Mouse (Mus musculus): ENCODE measurements around the gene Actr6. TPM values are rescaled to one million over a fixed set of nuclear protein-coding genes. Genes with fewer than 3 reads are reported as not detected.

Actr6 gene
- polyA plus RNA-seq, 1 experiment from 2014 or later = 41.3 TPM

DNA sequence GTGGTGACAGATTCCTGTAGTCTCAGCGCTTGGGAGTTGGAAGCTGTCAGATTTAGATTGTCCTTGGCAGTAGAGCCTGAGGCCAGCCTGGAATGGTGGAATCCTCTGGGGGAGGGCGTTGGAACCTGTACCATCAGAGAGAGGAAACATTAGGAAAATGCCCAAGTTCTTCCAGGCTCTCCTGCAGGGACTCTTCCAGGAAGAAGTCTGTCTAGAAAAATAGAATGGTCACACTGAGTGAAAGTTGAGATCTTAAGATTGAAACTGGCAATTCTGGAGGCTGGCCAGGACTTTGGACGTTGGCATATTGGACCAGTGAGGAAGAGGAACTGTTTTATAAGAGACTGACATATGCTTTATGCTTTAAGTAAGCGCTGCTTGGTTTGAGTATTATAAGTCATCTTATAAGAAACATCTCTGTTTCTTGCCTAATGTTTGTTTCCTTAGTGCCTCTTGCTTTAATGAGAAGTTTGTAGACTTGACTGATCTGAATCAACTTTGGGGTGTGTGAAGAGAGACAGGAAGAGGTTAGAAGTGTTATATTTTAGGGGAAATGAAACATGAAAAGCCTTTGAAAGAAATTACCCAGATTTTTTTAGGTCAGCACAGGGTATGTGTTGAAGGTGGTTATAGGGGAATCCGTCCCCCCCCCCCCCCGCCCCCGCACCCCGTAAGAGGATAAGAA, 15.3 kb upstream of the Actr6 start:
- H3K27ac ChIP-seq (replicated peaks) = no peak overlapping the region
- DNase-seq (ENCODE audit: low spot score) = no peak
- peaks cover 18% of the 10 kb centered on the region for H3K4me1 ChIP-seq
- no peaks in the 10 kb centered on the region for H3K27me3 ChIP-seq (ENCODE audit: low read depth, poor library complexity, severe bottlenecking)
- no peak overlapping the region for H3K4me3 ChIP-seq
- 94% methylated on average over 8 of the region's 8 CpGs for WGBS
- no peaks in the 10 kb centered on the region for H3K36me3 ChIP-seq
- no peaks in the 10 kb centered on the region for H3K9me3 ChIP-seq (replicated peaks)

DNA sequence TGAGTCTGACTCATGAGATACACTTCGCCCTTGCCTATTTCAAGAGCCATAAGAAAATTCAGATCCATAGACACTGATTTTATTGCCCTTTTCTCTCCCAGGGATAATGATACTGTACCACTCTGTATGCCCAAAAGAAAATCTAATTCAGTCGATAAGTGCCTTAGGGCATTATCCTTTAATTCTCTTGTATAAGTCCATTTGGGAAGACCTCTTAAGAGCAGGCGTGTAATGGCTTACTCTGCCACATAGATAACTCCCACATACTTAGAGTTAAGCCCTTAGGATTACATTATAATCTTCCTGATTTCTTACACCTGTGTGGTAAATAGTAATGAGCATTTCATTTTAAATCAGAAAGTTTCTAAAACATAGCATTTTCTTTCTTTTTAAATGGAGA, 14.5 kb upstream of the Actr6 start:
- H3K36me3 ChIP-seq = no peaks in the 10 kb centered on the region
- 86% methylated on average over 3 of the region's 3 CpGs for WGBS

DNA sequence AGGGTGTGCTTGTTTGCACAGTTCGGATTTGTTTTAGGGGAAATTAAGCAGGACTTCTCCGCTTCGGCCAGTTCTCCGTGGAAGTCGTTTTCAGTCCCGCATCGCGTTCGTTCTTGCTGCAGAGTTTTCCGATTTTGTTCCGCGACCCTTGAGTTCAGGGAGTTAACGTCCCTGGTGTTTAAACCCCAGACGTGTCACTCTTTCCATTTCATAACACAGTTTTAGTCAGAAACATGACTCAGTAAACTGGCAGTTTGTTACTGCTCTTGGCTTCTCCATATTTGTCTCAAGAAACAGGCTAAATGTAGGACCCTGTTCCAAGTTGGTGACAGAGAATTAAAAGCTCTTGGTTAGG, 13.5 kb upstream of the Actr6 start:
- Histone ChIP-seq H3K4me3 (peak overlapping the region; percentile 92), H3K27ac (replicated peaks) (peak overlapping the region; percentile 97), H3K9me3 (replicated peaks) (no peaks in the 10 kb centered on the region), H3K4me1 (peaks cover 18% of the 10 kb centered on the region), H3K27me3 (ENCODE audit: low read depth, poor library complexity, severe bottlenecking) (no peaks in the 10 kb centered on the region), H3K36me3 (no peaks in the 10 kb centered on the region)
- WGBS = under 1% methylated on average over 14 of the region's 14 CpGs
- no peak for DNase-seq (ENCODE audit: low spot score)

More for the DNA sequence above, 14.5 kb upstream of the Actr6 start:
- H3K27me3 ChIP-seq (ENCODE audit: low read depth, poor library complexity, severe bottlenecking) = no peaks in the 10 kb centered on the region
- H3K27ac ChIP-seq (replicated peaks) = no peak overlapping the region
- peaks cover 18% of the 10 kb centered on the region for H3K4me1 ChIP-seq
- no peak overlapping the region for H3K4me3 ChIP-seq
- DNase-seq (ENCODE audit: low spot score) = no peak
- H3K9me3 ChIP-seq (replicated peaks) = no peaks in the 10 kb centered on the region

DNA sequence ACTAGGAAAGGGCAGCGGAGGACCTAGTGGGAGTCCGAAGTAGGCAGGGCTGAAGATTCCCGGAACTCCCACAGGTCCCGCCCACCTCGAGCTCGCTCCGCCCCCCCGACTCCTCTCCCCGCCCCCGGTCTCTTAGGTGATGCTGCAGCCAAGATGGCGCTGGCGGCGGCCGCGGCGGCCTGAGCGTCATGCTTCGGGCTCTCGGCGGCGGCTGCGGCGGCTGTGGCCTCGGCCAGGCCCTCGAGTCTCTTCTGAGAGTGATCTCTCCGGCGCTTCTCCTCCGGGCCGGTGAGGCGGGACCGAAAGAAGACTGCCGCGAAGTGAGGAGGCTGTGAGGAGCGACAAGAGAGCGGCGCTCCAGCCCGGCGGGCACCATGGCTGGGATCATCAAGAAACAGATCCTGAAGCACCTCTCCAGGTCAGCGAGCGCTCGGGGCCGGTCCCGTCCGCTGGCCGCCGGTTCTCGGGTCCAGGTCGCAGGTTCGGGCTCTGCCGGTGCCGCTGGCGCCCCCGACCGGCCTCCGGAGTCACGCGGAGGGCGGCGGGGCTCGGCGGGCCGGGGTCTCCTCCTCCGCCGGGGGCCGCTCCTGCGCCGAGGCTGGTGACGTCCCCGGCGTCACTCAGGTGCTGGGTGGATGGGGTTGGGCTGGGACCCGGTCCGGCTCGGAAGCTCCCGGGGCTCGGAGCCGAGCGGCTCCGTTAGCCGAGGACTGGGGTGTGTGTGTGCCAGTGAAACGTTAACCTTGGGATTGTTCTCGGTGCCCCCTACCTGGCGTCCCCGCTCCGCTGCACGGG, 13.0 kb upstream of the Actr6 start, which contains the start of gene Uhrf1bp1l:
Gene Uhrf1bp1l (plus strand): TSS at position 121 of the 795 bp plus-strand sequence.
- under 1% methylated on average over 83 of the region's 85 CpGs for WGBS
- peak within 1 kb of the TSS; percentile 92 for H3K4me3 ChIP-seq
- peak; percentile 94 for DNase-seq (ENCODE audit: low spot score)
- H3K36me3 ChIP-seq = no peaks in the 10 kb centered on the region
- H3K9me3 ChIP-seq (replicated peaks) = no peaks in the 10 kb centered on the region
- peaks cover 18% of the 10 kb centered on the region for H3K4me1 ChIP-seq
- peak within 1 kb of the TSS; percentile 97 for H3K27ac ChIP-seq (replicated peaks)
- H3K27me3 ChIP-seq (ENCODE audit: low read depth, poor library complexity, severe bottlenecking) = no peaks in the 10 kb centered on the region

DNA sequence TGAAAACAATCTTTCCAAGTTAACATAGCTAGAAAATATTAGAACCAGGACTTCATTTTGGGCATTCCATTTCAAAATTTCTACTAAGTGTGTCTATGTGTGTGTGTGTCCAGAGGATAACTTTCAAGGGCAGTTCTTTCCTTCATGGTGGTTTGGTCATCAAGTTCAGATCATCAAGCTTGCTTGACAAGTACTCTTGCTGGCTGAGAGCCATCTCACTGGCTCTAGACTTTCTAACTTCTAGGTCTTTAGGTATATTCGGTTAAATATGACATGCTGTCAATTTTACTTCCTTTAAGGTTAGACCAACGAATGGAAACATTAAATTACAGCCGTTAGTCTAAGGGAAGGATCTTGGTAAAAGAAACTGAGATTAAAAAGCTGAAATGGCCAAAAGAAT, 12.2 kb upstream of the Actr6 start:
- no peak overlapping the region for H3K27ac ChIP-seq (replicated peaks)
- DNase-seq (ENCODE audit: low spot score) = no peak
- H3K9me3 ChIP-seq (replicated peaks) = no peaks in the 10 kb centered on the region
- WGBS = 40% methylated on average over 3 of the region's 3 CpGs
- peak overlapping the region; percentile 92 for H3K4me3 ChIP-seq
- H3K36me3 ChIP-seq = no peaks in the 10 kb centered on the region
- H3K27me3 ChIP-seq (ENCODE audit: low read depth, poor library complexity, severe bottlenecking) = no peaks in the 10 kb centered on the region
- peaks cover 22% of the 10 kb centered on the region for H3K4me1 ChIP-seq

DNA sequence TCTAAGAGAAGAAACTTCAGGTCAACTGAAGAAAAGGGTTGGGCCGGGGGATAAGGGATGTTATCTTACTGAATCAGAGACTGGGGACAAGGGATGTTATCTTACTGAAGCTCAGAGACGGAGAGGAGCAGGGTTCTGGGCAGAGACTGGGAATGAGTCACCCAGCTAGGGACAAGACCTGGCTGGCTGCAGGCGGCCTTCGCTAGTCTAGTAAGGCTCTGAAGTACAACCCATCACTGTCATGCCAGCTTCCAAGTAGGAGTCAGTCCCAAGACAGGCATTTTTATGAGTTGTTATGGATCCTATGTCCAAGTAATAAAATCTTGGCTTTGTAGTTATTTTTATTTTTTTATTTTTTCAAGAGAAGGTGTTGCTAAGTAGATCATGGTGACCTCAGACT, 11.2 kb upstream of the Actr6 start:
- H3K4me3 ChIP-seq = no peak overlapping the region
- DNase-seq (ENCODE audit: low spot score) = no peak
- H3K27me3 ChIP-seq (ENCODE audit: low read depth, poor library complexity, severe bottlenecking) = no peaks in the 10 kb centered on the region
- H3K36me3 ChIP-seq = no peaks in the 10 kb centered on the region
- H3K9me3 ChIP-seq (replicated peaks) = no peaks in the 10 kb centered on the region
- H3K4me1 ChIP-seq = peaks cover 22% of the 10 kb centered on the region
- no peak overlapping the region for H3K27ac ChIP-seq (replicated peaks)
- 91% methylated on average over 4 of the region's 4 CpGs for WGBS

DNA sequence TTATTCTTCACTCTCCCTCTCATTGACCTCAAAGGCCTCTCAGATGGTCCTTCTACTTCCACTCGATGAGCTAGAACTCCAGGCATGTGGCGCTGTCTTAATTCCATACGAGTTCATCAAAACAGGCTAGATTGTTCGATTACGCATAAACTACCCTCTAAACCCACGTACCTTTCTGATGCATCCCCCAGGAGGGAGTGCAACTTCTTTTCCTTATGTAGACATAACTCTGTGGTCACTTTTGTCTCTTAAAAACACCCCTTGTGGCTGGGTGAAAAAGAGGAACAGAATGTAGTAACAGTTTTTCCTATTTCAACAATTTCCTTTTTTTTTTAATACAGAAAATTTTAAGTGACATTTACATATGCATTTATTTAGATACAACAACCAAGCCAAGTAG, 8.9 kb upstream of the Actr6 start:
- peaks cover 11% of the 10 kb centered on the region for H3K4me1 ChIP-seq
- 77% methylated on average over 6 of the region's 6 CpGs for WGBS
- H3K27me3 ChIP-seq (ENCODE audit: low read depth, poor library complexity, severe bottlenecking) = no peaks in the 10 kb centered on the region
- H3K9me3 ChIP-seq (replicated peaks) = no peaks in the 10 kb centered on the region
- no peak overlapping the region for H3K27ac ChIP-seq (replicated peaks)
- no peak for DNase-seq (ENCODE audit: low spot score)
- H3K36me3 ChIP-seq = no peaks in the 10 kb centered on the region
- no peak overlapping the region for H3K4me3 ChIP-seq

DNA sequence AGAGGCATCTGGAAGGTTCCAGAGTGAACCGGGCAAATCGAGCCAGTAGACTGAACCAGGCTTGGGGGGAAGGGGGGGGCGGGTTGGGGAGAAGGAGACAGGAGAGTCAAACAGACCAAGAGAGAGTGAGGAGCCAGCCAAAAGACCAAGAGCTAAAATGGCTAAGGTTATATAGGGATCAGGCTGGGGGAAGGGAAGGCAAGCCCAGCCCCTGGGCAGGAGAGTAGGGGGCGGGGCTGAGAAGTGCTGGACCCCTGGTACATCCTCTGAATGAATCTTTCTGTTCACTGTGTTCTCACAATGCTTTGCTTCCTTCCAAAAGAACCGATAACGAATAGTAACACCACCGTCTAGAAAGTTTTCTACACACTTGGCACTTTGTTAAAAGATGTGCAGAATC, 7.6 kb upstream of the Actr6 start:
- Histone ChIP-seq H3K4me1 (peaks cover 8% of the 10 kb centered on the region; the same call in 1 of the 2 replicates), H3K4me3 (no peak overlapping the region), H3K27me3 (ENCODE audit: low read depth, poor library complexity, severe bottlenecking) (no peaks in the 10 kb centered on the region), H3K9me3 (replicated peaks) (no peaks in the 10 kb centered on the region), H3K27ac (replicated peaks) (no peak overlapping the region), H3K36me3 (no peaks in the 10 kb centered on the region)
- DNase-seq (ENCODE audit: low spot score) = no peak
- 65% methylated on average over 7 of the region's 7 CpGs for WGBS

DNA sequence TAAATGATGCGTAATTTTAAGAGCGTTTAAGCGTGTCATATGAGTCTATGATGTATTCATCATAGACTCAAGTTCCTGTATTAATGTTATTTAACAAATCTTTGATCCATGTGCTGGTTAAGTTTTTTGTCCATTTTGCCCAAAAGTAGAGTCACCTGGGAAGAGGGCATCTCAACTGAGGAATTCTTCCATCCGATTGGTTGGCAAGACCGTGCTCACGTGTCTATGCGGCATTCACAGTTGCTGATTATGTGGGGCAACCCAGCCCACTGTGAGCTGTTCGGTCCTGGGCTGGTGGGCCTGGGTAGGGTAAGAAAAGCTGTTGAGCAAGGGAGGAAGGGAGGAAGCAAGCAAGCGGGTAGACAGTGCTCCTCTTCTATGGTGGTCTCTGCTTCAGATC, 6.3 kb upstream of the Actr6 start:
- DNase-seq (ENCODE audit: low spot score) = no peak

DNA sequence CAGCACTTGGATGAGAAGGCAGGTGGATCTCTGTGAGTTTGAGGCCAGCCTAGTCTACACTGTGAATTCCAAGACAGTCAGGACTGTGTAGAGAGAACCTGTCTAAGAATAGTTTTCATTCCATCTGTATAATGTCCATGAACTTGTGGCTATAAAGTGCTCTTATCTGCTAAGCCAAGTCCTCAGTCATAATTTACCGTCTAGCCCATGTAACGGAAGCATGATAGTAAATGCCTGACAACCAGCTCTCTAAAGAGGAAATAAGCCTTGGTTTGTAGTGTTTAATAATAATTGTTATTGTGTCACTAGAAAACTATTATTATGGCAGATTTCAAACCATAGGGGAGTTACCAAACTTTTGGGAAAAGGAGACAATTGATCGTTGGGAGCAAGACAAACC, 5.8 kb upstream of the Actr6 start:
- no peak for DNase-seq (ENCODE audit: low spot score)
- peaks cover 4% of the 10 kb centered on the region for H3K4me1 ChIP-seq
- H3K9me3 ChIP-seq (replicated peaks) = no peaks in the 10 kb centered on the region
- 98% methylated on average over 3 of the region's 3 CpGs for WGBS
- no peak overlapping the region for H3K27ac ChIP-seq (replicated peaks)
- H3K4me3 ChIP-seq = no peak overlapping the region
- no peaks in the 10 kb centered on the region for H3K36me3 ChIP-seq
- H3K27me3 ChIP-seq (ENCODE audit: low read depth, poor library complexity, severe bottlenecking) = no peaks in the 10 kb centered on the region

More for the DNA sequence above, 6.3 kb upstream of the Actr6 start:
- no peaks in the 10 kb centered on the region for H3K9me3 ChIP-seq (replicated peaks)
- no peaks in the 10 kb centered on the region for H3K27me3 ChIP-seq (ENCODE audit: low read depth, poor library complexity, severe bottlenecking)
- H3K4me1 ChIP-seq = 0 out of 2 replicates have a peak, but pooled peaks cover 3% of the 10 kb centered on the region
- 94% methylated on average over 9 of the region's 9 CpGs for WGBS
- no peaks in the 10 kb centered on the region for H3K36me3 ChIP-seq
- H3K27ac ChIP-seq (replicated peaks) = no peak overlapping the region
- no peak overlapping the region for H3K4me3 ChIP-seq

DNA sequence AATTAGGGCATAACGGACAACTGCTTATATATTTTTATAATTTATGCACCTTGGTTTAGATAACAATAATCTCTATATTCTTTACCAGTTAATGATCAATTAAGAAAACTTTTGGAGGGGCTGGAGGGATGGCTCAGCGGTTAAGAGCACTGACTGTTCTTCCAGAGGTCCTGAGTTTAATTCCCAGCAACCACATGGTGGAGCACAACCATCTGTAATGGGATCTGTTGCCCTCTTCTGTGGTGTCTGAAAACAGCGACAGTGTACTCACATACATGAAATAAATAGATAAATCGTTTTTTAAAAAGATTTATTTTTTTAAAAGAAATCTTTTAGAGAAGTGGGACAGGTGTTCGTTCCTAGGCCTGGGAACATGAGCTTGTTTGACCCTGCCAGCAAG, 5.0 kb upstream of the Actr6 start:
- no peak for DNase-seq (ENCODE audit: low spot score)
- Histone ChIP-seq H3K27me3 (ENCODE audit: low read depth, poor library complexity, severe bottlenecking) (no peaks in the 10 kb centered on the region), H3K9me3 (replicated peaks) (no peaks in the 10 kb centered on the region), H3K4me1 (peaks cover 8% of the 10 kb centered on the region), H3K36me3 (no peaks in the 10 kb centered on the region), H3K27ac (replicated peaks) (no peak overlapping the region), H3K4me3 (no peak overlapping the region)
- 55% methylated on average over 5 of the region's 5 CpGs for WGBS

DNA sequence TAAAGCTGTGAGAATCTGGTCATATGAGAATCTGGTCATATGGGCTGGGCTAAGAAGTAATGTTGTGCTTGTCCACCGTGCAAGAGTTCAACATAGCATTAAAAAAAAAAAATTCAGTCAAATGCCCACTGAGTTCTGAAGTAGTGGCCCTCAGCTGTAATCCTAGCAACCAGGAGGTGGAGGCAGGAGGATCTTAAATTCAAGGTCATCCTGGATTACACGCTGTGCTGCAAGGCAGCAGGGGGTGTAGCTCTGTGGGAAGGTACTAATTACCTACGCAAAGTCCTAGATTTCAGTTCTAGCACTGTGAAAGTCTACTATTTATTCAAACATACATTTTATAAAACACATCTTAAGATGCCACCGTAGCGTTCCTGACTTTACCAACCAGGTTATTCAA, 754 bp downstream of the Actr6 start:
- Histone ChIP-seq H3K4me3 (peak overlapping the region; percentile 68), H3K9me3 (replicated peaks) (no peaks in the 10 kb centered on the region), H3K27me3 (ENCODE audit: low read depth, poor library complexity, severe bottlenecking) (no peaks in the 10 kb centered on the region), H3K27ac (replicated peaks) (peak overlapping the region; percentile 77; the same call in 1 of the 2 replicates), H3K36me3 (peaks cover 19% of the 10 kb centered on the region), H3K4me1 (peaks cover 21% of the 10 kb centered on the region)
- WGBS = 17% methylated on average over 5 of the region's 5 CpGs
- DNase-seq (ENCODE audit: low spot score) = no peak

DNA sequence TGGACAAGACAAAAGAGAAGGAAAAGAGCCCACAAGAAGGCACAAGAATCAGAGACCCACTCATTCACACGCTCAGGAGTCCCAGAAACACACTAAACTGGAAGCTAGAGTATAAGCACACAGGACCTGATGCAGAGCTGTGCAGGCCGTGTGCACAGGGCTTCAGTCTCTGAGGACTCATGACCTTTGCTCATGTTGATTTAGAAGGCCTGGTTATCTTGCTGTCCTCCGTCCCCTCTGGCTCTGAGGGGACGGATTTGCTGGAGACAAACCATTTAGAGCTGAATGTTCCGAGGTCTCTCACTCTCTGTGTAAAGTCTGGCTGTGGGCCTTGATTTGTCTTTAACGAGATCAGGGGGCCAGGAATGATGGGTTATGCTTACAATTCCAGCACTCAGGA, 1.7 kb downstream of the Actr6 start:
- H3K27ac ChIP-seq (replicated peaks) = no peak overlapping the region
- no peak overlapping the region for H3K4me3 ChIP-seq
- peaks cover 29% of the 10 kb centered on the region for H3K36me3 ChIP-seq
- H3K9me3 ChIP-seq (replicated peaks) = no peaks in the 10 kb centered on the region
- WGBS = 94% methylated on average over 6 of the region's 6 CpGs
- no peaks in the 10 kb centered on the region for H3K27me3 ChIP-seq (ENCODE audit: low read depth, poor library complexity, severe bottlenecking)
- DNase-seq (ENCODE audit: low spot score) = no peak
- peaks cover 21% of the 10 kb centered on the region for H3K4me1 ChIP-seq
